Mouse (Mus musculus) heart, postnatal 10 days (tissue): ENCODE measurements at regions not wholly inside any gene's neighbourhood (a gene's known extent, or its start where the extent isn't known, plus 50 kb on each side); places are given as distances from the start of the nearest gene placed in this dataset.
"Not testable (repeated sequence)": the region's sequence is repeated elsewhere in the genome, so short reads cannot be mapped to it uniquely, and the experiment has no call there.

Experiments used
- DNase-seq, 2 experiments: peaks; one replicate each; pipeline ENCODE4 v3.0.0; 2021
- intact Hi-C: fragments of 180-260 bp; cut with DNase I; formaldehyde crosslinking; loops from one replicate; pipeline ENCODE4 v1.15.1; 2025

DNA sequence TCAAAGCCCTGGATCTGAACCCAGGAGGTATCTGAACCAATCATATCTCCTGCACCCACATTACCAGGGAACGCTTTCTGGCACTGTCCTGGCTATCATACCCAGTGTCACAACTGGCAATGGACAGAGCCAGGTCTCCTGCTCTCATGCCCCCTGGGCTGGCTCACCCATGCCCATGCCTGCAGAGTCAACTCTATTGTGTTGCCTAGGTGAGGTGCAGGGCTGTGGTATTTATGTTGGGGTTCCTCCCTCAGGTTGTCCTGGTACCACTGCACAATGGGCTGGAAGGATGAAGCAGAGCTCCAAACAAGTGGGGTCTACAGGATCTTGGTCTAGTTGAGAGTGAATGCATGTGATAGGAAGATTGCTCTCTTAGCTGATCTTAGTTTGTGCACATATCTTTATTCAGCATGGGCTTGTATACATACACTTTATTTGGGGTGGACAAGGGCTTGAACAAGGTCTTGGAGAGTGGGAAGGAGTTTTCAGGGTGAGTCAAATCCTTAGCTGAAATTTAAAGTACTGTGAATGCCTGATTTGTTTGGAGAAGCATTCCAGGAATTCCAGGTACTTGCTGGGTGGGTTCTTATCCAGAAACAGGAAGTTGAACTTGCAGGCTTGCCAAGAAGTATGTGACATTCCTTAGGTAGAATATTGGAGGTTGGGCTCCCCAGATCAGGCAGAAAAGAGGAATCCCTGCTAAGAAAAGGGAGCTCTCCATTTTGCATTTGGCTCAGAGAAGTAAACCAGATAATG, 123.2 kb downstream of the Ube2dnl2 start:
- intact Hi-C loops, result no loop called here
- no peak for DNase-seq

- intact Hi-C loops, result no loop called here
- no peak for DNase-seq
These were observed 124.1 kb downstream of the Ube2dnl2 start for GRCm38 (mm10) chrX:115031506-115031905.

GRCm38 (mm10) chrX:115038997-115039396, 131.6 kb downstream of the Ube2dnl2 start:
- intact Hi-C loops, result no loop called here
- no peak for DNase-seq

DNA sequence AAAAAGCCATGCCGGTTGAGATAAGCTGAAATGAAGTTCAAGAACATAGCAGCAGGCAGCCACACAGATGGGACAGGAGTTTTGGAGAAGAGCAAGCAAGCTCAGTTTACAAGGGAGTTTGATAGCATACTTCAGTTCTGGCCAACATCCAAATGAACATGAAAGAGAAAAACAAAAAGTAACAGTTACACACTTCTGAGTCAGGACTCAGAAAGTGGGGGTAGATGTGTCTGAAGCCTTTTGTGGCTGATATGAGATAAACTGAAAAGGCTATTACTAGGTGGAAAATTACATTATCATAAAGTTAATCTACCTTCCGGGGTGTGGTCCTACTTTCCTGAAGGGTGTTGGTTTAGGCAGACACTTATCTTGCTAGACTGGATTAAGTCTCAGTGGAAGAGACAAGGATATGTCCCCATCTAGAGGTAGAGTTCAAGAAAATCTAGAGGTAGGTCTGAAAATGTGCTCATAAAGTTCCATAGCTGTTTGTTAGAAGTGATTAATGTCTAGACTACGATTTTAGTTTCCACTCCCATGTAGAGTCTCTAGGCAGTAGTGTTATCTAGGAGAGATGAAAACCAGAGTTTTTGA, 155.3 kb downstream of the Ube2dnl2 start:
- intact Hi-C loops, result loop anchor here (5.0 kb wide), 1 partner anchor 260 kb away; no protein-coding TSS in a partner anchor
- no peak for DNase-seq

DNA sequence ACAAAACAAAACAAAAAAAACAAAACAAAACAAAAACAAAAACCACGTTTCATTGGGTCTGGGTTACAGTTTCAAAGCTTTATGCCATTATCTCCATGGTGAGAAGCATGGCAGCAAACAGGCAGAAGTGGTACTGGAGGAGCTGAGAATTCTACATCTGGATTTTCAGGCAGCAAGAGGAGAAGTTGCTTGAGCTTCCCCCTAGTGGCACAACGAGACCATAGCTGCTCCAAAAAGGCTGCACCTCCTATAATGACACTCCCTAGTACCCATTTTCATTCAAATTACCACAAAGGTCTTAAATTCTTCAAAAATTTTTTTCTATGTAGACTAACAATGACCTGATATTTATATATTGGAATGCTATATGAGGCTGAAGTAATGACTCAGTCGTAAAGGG, 162.0 kb downstream of the Ube2dnl2 start:
- no peak for DNase-seq
- intact Hi-C loops, result no loop called here

GRCm38 (mm10) chrX:115092021-115092420, 184.6 kb downstream of the Ube2dnl2 start:
- DNase-seq, intact Hi-C loops: not testable (repeated sequence)

GRCm38 (mm10) chrX:115093063-115093579, 185.7 kb downstream of the Ube2dnl2 start:
- intact Hi-C loops, result no loop called here
- DNase-seq, result no peak
